Mouse (Mus musculus) brain, embryonic 14.5 days (tissue): ENCODE results near the gene Sapcd1. TPM values are rescaled to one million over a fixed set of nuclear protein-coding genes. Genes with fewer than 3 reads are reported as not detected.
A peak's percentile ranks its signal among the peaks of the same experiment; 100 is the strongest.

Experiments
- DNase-seq: peaks from one replicate; pipeline ENCODE4 v3.0.0-alpha.2; 2011; ENCODE audit warnings: low read depth
- CTCF ChIP-seq: fragments of 200-500 bp; IDR thresholded peaks from 2 replicates; pipeline ENCODE4 v1.5.1; 2012; ENCODE audit warnings: inconsistent platforms, mild to moderate bottlenecking, moderate library complexity, borderline replicate concordance; ENCODE audit not compliant: insufficient read depth, insufficient read length; ENCODE audit errors: extremely low read depth
- POLR2A ChIP-seq: fragments of 200-500 bp; IDR thresholded peaks from 2 replicates; pipeline ENCODE4 v1.6.1; 2012; ENCODE audit warnings: mild to moderate bottlenecking, inconsistent platforms, borderline replicate concordance; ENCODE audit not compliant: poor library complexity, insufficient read depth, insufficient read length, severe bottlenecking; ENCODE audit errors: extremely low read depth
- polyA plus RNA-seq: library from polyadenylated mRNA; depleted of rRNA; stranded (reverse); fragments of >200 nt; gene quantifications from 2 replicates; pipeline ENCODE4 v1.2.3, GENCODE M21; 2012

The Sapcd1 gene
- polyA plus RNA-seq, 1 experiment = 4.0 TPM

- DNase-seq = no peak
- TF ChIP-seq POLR2A = no peak
- TF ChIP-seq CTCF = no peak
Measured at GRCm38 (mm10) chr17:35061299-35061698, 33.5 kb upstream of the Sapcd1 start.

- no peak for DNase-seq
- TF ChIP-seq CTCF = no peak
- TF ChIP-seq POLR2A = no peak
Measured at GRCm38 (mm10) chr17:35060737-35061297, 33.0 kb upstream of the Sapcd1 start.

GRCm38 (mm10) chr17:35060071-35060470 is 32.3 kb upstream of the Sapcd1 start:
- DNase-seq = no peak
- TF ChIP-seq CTCF (no peak), POLR2A (no peak)

- TF ChIP-seq POLR2A (peak; percentile 33; the same call in 1 of the 2 replicates), CTCF (peak; percentile 74)
- peak; percentile 97 for DNase-seq
Measured at GRCm38 (mm10) chr17:35058911-35059892, 31.4 kb upstream of the Sapcd1 start, which contains the start of gene Ddah2. Gene Ddah2 (plus strand): TSS chr17:35059035.

GRCm38 (mm10) chr17:35058316-35058715 is 30.5 kb upstream of the Sapcd1 start:
- no peak for DNase-seq
- TF ChIP-seq CTCF (no peak), POLR2A (no peak)

GRCm38 (mm10) chr17:35057090-35057489 is 29.3 kb upstream of the Sapcd1 start:
- DNase-seq = no peak
- TF ChIP-seq POLR2A (no peak), CTCF (no peak)

- DNase-seq = no peak
- no peak for TF ChIP-seq CTCF
- no peak for TF ChIP-seq POLR2A
Measured at GRCm38 (mm10) chr17:35055691-35056495, 28.1 kb upstream of the Sapcd1 start.

- no peak for DNase-seq
- TF ChIP-seq POLR2A = no peak
- no peak for TF ChIP-seq CTCF
Measured at GRCm38 (mm10) chr17:35052271-35052798, 24.5 kb upstream of the Sapcd1 start.

GRCm38 (mm10) chr17:35051156-35052086 is 23.6 kb upstream of the Sapcd1 start:
- TF ChIP-seq POLR2A (no peak), CTCF (no peak)
- peak; percentile 84 for DNase-seq

- no peak for TF ChIP-seq CTCF
- no peak for TF ChIP-seq POLR2A
Measured at GRCm38 (mm10) chr17:35050126-35050750, 22.4 kb upstream of the Sapcd1 start.

GRCm38 (mm10) chr17:35049561-35050016 is 21.8 kb upstream of the Sapcd1 start, which contains the start of gene Clic1:
Gene Clic1 (plus strand): TSS chr17:35049966.
- TF ChIP-seq POLR2A = 0 out of 2 replicates have a peak, but pooled peaks have one; percentile 14
- TF ChIP-seq CTCF = no peak
- peak; percentile 88 for DNase-seq

More at GRCm38 (mm10) chr17:35050126-35050750, 22.4 kb upstream of the Sapcd1 start:
- peak; percentile 70 for DNase-seq
